Mouse (Mus musculus) liver, postnatal 0 days (tissue): Measurements from ENCODE around the gene Plekha6.

Experiments used
- CTCF ChIP-seq: sonication (generic); IDR thresholded peaks from 2 replicates; pipeline ENCODE4 v1.5.1; 2016; ENCODE audit warnings: antibody characterized with exemption, low read depth
- EP300 ChIP-seq: IDR thresholded peaks from 2 replicates; pipeline ENCODE4 v1.6.1; 2016; ENCODE audit warnings: antibody characterized with exemption, low read depth, mild to moderate bottlenecking

DNA sequence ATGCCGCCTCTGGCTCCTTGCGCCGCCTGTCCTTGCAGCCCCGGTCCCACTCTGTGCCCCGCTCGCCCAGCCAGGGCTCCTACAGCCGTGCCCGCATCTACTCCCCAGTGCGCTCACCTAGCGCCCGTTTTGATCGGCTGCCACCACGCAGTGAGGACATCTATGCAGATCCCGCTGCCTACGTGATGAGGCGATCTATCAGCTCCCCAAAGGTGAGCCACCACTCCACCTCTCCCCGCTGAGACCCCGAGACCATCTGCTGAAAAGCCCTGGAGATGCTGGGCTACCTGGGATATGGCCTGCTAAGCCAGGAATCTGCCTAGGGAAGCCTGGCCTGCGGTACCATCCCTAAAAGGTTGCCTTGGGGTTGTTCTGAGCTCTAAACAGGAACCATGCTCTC lies 110.2 kb downstream of the Plekha6 start:
- no peak for TF ChIP-seq CTCF
- TF ChIP-seq EP300 = no peak
